Mouse (Mus musculus) neural tube, embryonic 12.5 days (tissue): ENCODE measurements around the gene Gna12. TPM values are rescaled to one million over a fixed set of nuclear protein-coding genes. Genes with fewer than 3 reads are reported as not detected.

Experiments
- ATAC-seq: fragments of 200-750 bp; cut with Nextera tagmentation; 2 replicates; pipeline ENCODE4 v1.8.0; 2017; ENCODE audit warnings: low read depth, mild to moderate bottlenecking, moderate TSS enrichment, moderate library complexity; ENCODE audit not compliant: low FRiP score
- H3K27ac ChIP-seq: fragments of 300-500 bp; sonication (generic); 2 replicates; pipeline ENCODE4 v1.5.1; 2016
- H3K27me3 ChIP-seq: fragments of 300-500 bp; sonication (generic); replicated peaks from 2 replicates; pipeline ENCODE4 v1.6.1; 2016; ENCODE audit warnings: mild to moderate bottlenecking
- H3K36me3 ChIP-seq: fragments of 300-500 bp; sonication (generic); 2 replicates; pipeline ENCODE4 v1.6.1; 2016; ENCODE audit warnings: mild to moderate bottlenecking
- H3K4me1 ChIP-seq: fragments of 300-500 bp; sonication (generic); 2 replicates; pipeline ENCODE4 v1.6.1; 2016
- H3K4me2 ChIP-seq: fragments of 300-500 bp; sonication (generic); replicated peaks from 2 replicates; pipeline ENCODE4 v1.6.1; 2016; ENCODE audit warnings: mild to moderate bottlenecking
- H3K4me3 ChIP-seq: fragments of 300-500 bp; sonication (generic); 2 replicates; pipeline ENCODE4 v1.5.1; 2016
- H3K9ac ChIP-seq: fragments of 300-500 bp; sonication (generic); 2 replicates; pipeline ENCODE4 v1.6.1; 2016; ENCODE audit warnings: mild to moderate bottlenecking
- H3K9me3 ChIP-seq: fragments of 300-500 bp; sonication (generic); 2 replicates; pipeline ENCODE4 v1.6.1; 2016; ENCODE audit warnings: mild to moderate bottlenecking
- WGBS: fragments of 180-500 bp; shearing (Covaris S2); methylation state at CpG from one replicate; pipeline ENCODE4 v1.1.7; 2016; 5-methylcytosine and 5-hydroxymethylcytosine counted together
- polyA plus RNA-seq: library from polyadenylated mRNA; unstranded; fragments of >200 nt; fragmentation: Nextera tagmentation; extraction: Ambion mirVana; gene quantifications from 2 replicates; pipeline ENCODE4 v1.2.1, GENCODE M21; 2016

Gene Gna12
- polyA plus RNA-seq, 1 experiment from 2014 or later = 85.3 TPM

DNA sequence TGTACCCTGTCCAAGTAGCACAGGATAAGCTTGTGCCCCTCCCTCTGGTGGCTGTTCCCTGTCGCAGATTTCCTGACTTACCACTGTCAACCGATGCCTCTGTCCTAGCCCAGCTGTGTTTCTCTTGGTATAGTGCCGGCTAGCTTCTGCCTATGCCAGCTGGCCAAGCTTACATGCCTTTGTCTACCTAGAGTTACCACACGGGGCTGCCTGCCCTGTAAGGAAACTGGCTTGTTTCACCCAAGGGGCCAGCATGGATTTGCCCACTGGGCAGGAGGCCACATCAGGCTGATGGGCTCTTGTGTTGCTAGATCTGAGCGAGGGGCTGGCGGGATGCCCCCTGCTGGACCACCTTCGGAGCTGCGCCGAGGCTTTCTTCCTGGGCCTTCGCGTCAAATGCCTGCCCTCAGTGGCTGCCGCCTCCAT, 86.5 kb downstream of the Gna12 start:
- no peaks in the 10 kb centered on the region for H3K36me3 ChIP-seq
- no peak overlapping the region for H3K27ac ChIP-seq
- no peak for ATAC-seq
- WGBS = 32% methylated on average over 12 of the region's 12 CpGs
- H3K27me3 ChIP-seq = no peaks in the 10 kb centered on the region
- H3K9ac ChIP-seq = no peak overlapping the region
- peaks cover under 1% of the 10 kb centered on the region; the same call in 1 of the 2 replicates for H3K4me1 ChIP-seq
- no peak overlapping the region for H3K4me2 ChIP-seq
- no peak overlapping the region for H3K4me3 ChIP-seq
- no peaks in the 10 kb centered on the region for H3K9me3 ChIP-seq

DNA sequence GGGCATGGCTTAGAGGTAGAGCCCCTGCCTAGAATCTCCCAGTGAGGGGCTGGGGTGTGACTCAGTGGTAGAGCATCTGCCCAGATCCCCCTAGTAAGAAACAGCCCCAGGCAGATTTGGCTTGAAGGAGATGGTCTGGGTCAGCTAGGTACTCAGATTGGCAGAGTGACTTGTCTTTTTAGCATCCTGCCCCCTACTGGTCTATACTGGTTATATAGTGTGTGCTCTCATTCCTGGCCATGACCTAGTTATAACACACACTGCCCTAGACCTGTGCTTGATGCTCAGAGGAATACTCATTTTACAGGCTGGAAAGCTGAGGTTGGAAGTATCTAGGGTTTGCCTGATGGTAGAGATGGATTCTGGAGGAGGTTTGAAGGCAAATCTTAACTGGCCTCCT, 88.4 kb downstream of the Gna12 start:
- no peak for ATAC-seq
- H3K27me3 ChIP-seq = peaks cover 4% of the 10 kb centered on the region
- no peak overlapping the region for H3K4me2 ChIP-seq
- no peaks in the 10 kb centered on the region for H3K36me3 ChIP-seq
- H3K4me3 ChIP-seq = no peak overlapping the region
- no peaks in the 10 kb centered on the region for H3K9me3 ChIP-seq
- no peak overlapping the region for H3K9ac ChIP-seq
- H3K27ac ChIP-seq = no peak overlapping the region
- H3K4me1 ChIP-seq = no peaks in the 10 kb centered on the region; the same call in 1 of the 2 replicates

DNA sequence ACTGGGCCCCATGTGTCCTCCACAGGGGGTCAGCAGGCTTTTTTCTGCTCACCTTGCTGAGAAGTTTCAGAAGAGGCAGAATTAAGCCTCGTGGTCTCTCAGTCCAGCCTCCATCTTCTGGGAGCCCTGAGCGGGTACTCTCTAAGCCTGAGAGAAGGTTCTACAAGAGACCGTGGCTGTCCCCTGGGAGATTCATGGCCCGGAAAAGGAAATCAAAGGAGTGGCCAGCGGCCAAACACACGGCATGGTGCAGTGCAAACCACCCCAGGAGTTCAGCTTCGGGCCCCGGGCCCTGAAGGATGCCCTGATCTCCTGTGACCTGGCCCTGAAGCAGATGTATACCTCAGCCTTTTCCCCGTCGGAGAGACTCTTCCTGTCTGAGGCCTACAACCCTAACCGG, 89.2 kb downstream of the Gna12 start:
- WGBS = 76% methylated on average over 11 of the region's 11 CpGs

DNA sequence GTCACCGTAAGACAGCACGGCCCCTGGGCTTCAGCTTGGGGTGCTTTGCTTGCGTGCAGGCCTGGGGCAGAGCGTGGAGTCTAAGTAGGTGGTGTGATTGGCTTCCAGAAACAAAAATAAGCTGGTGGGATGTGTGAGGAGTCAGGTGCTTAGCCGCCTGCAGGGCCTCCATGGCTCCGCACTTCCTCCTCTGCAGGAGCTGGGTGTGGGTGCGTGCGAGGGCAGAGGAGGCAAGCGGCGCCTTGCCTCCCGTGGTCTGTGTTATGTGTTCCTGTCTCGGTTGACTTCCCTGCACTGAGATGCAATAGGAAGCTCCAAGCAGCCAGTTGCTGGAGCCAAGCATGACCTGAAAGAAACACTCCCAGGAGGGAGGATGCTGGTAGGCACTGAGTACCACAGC, 90.4 kb downstream of the Gna12 start:
- no peak for ATAC-seq
- peaks cover 25% of the 10 kb centered on the region for H3K27me3 ChIP-seq
- no peak overlapping the region for H3K27ac ChIP-seq
- H3K9me3 ChIP-seq = 0 out of 2 replicates have a peak, but pooled peaks cover 6% of the 10 kb centered on the region
- H3K9ac ChIP-seq = no peak overlapping the region
- no peak overlapping the region for H3K4me2 ChIP-seq
- WGBS = 84% methylated on average over 12 of the region's 12 CpGs
- no peak overlapping the region for H3K4me3 ChIP-seq
- peaks cover 8% of the 10 kb centered on the region for H3K4me1 ChIP-seq
- H3K36me3 ChIP-seq = no peaks in the 10 kb centered on the region

More for the DNA sequence above, 89.2 kb downstream of the Gna12 start:
- 0 out of 2 replicates have a peak, but pooled peaks cover 5% of the 10 kb centered on the region for H3K9me3 ChIP-seq
- no peak overlapping the region for H3K27ac ChIP-seq
- H3K9ac ChIP-seq = no peak overlapping the region
- H3K4me2 ChIP-seq = no peak overlapping the region
- H3K4me3 ChIP-seq = no peak overlapping the region
- no peaks in the 10 kb centered on the region for H3K36me3 ChIP-seq
- peaks cover 12% of the 10 kb centered on the region for H3K27me3 ChIP-seq
- ATAC-seq = no peak
- no peaks in the 10 kb centered on the region; the same call in 1 of the 2 replicates for H3K4me1 ChIP-seq

DNA sequence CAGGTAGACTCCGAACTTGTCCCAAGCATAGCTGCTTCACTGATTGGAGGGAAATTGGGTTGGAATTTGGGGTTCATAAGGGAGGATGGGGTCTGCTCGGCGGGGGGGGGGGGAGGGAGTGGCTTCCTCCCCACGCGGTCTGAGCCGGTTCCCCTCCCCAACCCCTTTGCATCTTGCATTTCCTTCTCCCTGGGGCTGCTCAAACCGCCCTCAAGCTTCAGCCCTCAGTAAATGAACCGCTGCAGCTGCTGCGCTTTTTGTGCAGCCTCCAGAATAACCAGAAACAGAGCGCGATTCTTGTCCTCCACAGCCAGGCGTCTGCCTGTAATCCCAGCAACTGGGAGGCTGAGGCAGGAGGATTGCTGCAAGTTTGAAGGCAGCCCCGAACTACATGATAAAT, 94.1 kb downstream of the Gna12 start:
- H3K4me1 ChIP-seq = peaks cover 8% of the 10 kb centered on the region
- 23% methylated on average over 13 of the region's 13 CpGs for WGBS
- H3K9ac ChIP-seq = no peak overlapping the region
- peak overlapping the region; percentile 58; the same call in 1 of the 2 replicates for H3K4me2 ChIP-seq
- no peaks in the 10 kb centered on the region for H3K36me3 ChIP-seq
- no peak overlapping the region for H3K4me3 ChIP-seq
- H3K9me3 ChIP-seq = 0 out of 2 replicates have a peak, but pooled peaks cover 6% of the 10 kb centered on the region
- H3K27me3 ChIP-seq = peaks cover 28% of the 10 kb centered on the region
- H3K27ac ChIP-seq = no peak overlapping the region
- ATAC-seq = no peak

DNA sequence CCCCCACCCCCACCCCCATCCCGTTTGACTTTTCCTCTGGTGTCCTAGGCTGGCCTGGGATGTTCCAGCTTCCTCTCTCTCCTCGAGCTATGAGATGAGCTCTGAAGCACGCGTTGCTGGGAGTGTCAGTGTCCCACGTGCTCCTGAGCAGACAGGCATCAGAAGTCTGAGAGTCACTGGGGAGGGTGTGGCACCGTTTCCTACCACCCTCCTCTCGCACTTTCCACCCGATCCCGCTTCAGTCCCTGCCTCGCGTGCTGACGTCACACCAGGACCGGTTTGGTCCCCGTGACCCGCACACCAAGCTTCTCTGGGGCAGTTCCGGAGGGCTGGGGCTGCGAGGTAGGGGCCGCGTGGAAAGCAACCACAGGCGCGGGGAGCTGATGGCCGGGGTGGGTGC, 94.9 kb downstream of the Gna12 start:
- ATAC-seq = peak; percentile 33; the same call in 1 of the 2 replicates
- H3K4me2 ChIP-seq = peak overlapping the region; percentile 58
- WGBS = under 1% methylated on average over 22 of the region's 22 CpGs

DNA sequence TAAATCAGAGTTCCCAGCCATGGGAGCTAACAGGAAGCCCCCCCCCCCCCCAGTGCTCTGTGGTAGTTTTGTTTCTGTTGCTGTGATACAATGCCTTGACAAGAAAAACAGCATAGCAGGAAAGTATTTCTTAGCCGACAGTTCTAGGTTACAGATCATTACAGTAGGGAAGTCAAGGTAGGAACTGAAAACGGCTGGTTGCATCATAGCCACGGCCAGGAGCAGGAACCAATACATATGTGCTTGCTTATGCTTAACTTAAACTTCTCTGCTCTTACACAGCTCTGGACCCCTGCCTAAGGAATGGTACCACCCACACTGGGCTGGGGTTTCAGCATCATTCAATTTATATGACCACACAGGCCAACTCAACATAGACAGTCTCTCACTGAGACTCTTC, 96.9 kb downstream of the Gna12 start:
- peaks cover 8% of the 10 kb centered on the region for H3K4me1 ChIP-seq
- WGBS = 82% methylated on average over 3 of the region's 3 CpGs
- H3K27me3 ChIP-seq = peaks cover 28% of the 10 kb centered on the region
- no peak overlapping the region for H3K9ac ChIP-seq
- H3K36me3 ChIP-seq = no peaks in the 10 kb centered on the region
- no peak overlapping the region for H3K27ac ChIP-seq
- ATAC-seq = no peak
- 0 out of 2 replicates have a peak, but pooled peaks cover 6% of the 10 kb centered on the region for H3K9me3 ChIP-seq
- no peak overlapping the region for H3K4me2 ChIP-seq
- H3K4me3 ChIP-seq = no peak overlapping the region

More for the DNA sequence above, 94.9 kb downstream of the Gna12 start:
- peaks cover 8% of the 10 kb centered on the region for H3K4me1 ChIP-seq
- peak overlapping the region; percentile 26; the same call in 1 of the 2 replicates for H3K4me3 ChIP-seq
- H3K9me3 ChIP-seq = 0 out of 2 replicates have a peak, but pooled peaks cover 6% of the 10 kb centered on the region
- peak overlapping the region; percentile 40; the same call in 1 of the 2 replicates for H3K9ac ChIP-seq
- peaks cover 28% of the 10 kb centered on the region for H3K27me3 ChIP-seq
- no peaks in the 10 kb centered on the region for H3K36me3 ChIP-seq
- H3K27ac ChIP-seq = no peak overlapping the region

DNA sequence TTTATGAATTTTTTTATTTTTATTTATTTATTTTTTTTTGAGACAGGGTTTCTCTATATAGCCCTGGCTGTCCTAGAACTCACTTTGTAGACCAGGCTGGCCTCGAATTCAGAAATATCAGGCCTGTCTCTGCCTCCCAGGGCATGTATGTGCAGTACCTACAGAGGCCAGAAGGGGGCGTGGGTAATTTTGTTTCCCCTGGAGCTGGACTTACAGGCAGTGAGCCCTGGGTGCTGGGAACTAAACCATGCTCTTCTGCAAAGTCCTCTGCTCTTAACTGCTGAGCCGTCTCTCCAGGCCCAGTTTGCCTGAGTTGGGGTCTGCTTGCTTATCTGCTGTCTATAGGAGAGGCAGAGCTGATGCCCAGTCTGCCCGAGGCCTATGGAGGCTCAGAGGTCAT, 98.0 kb downstream of the Gna12 start:
- Histone ChIP-seq H3K27me3 (peaks cover 27% of the 10 kb centered on the region), H3K9ac (no peak overlapping the region), H3K4me2 (no peak overlapping the region), H3K36me3 (no peaks in the 10 kb centered on the region), H3K27ac (no peak overlapping the region), H3K4me3 (no peak overlapping the region), H3K9me3 (0 out of 2 replicates have a peak, but pooled peaks cover 6% of the 10 kb centered on the region), H3K4me1 (peaks cover 8% of the 10 kb centered on the region)
- 67% methylated on average over 4 of the region's 4 CpGs for WGBS
- no peak for ATAC-seq

DNA sequence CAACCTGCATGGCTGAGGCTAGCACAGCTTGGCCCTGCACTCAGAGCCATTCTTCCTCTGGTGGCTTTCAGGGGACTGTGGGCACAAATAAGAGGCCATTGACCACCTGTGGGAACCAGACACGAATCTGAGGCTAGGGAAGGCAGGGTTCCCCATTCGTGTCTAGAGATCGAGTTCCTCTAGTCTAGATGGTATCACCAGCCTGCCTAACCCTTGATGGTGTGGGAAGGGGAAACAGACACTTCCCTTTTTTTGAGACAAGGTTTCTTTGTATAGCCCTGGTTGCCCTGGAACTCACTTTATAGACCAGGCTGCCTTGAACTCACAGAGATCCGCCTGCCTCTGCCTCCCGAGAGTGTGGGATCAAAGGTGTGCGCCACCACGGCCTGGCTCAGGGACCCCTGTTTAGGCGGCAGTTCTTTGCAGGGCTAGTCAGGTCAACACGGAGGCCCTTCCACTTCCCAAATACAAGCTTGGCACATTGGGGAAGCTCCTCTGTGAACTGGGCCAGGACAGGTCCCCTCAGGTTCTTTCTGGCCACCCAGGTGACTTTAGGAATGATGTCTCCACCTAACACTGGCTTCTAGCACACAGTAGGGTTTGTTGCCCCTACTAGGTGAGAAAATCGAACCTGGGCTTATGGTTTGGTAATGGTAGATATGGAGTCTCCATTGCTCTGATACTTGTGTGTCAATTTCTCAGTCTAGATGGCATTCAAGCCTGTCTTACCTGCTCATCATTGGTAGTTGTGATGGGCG, 99.0 kb downstream of the Gna12 start:
- H3K9me3 ChIP-seq = 0 out of 2 replicates have a peak, but pooled peaks cover 2% of the 10 kb centered on the region
- WGBS = 90% methylated on average over 11 of the region's 11 CpGs
- no peak overlapping the region for H3K27ac ChIP-seq

DNA sequence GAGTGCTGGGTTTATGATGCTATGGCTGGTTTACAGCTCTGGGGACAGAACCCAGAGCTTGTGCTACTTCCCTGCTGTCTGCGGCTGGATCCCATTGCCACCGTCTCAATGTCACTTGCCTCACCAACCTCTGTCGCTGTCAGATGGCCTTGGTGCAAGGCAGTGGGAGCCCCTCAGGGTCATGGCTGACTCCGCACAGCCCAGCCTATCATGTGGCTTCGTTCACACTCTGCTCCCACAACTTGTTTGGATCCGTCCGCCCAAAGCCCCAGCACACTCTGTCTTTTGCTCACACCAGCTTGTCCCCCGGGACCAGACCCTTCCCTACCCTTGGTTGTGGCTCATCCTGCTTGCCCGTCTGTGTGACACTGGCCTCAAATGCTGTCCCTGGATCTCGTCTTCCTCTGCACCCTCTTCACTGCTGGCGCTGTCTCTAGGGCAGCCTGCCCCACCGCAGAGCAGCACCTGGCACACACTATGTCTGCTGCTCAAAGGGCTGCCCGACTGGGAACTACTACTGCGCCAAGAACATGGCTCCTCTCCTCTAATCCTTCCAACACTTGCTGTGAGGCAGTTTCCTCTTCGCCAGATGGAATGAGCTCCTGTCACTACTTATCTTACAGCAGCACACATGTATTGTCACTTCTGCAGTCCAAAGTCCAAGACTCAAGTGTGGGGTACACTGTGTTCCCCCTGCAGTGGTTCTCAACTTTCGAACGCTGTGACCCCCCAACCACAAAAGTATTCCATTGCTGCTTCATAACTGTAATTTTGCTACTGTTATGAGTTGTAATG, 103.1 kb downstream of the Gna12 start:
- Histone ChIP-seq H3K27me3 (no peaks in the 10 kb centered on the region), H3K27ac (peak overlapping the region; percentile 1; the same call in 1 of the 2 replicates), H3K36me3 (no peaks in the 10 kb centered on the region), H3K4me3 (no peak overlapping the region), H3K9me3 (no peaks in the 10 kb centered on the region), H3K4me1 (peaks cover 13% of the 10 kb centered on the region; the same call in 1 of the 2 replicates), H3K4me2 (no peak overlapping the region), H3K9ac (no peak overlapping the region)
- 86% methylated on average over 17 of the region's 17 CpGs for WGBS
- ATAC-seq = no peak

More for the DNA sequence above, 99.0 kb downstream of the Gna12 start:
- H3K36me3 ChIP-seq = no peaks in the 10 kb centered on the region
- H3K4me1 ChIP-seq = peaks cover 8% of the 10 kb centered on the region
- H3K4me3 ChIP-seq = no peak overlapping the region
- no peak for ATAC-seq
- peaks cover 18% of the 10 kb centered on the region for H3K27me3 ChIP-seq
- H3K9ac ChIP-seq = no peak overlapping the region
- no peak overlapping the region for H3K4me2 ChIP-seq

DNA sequence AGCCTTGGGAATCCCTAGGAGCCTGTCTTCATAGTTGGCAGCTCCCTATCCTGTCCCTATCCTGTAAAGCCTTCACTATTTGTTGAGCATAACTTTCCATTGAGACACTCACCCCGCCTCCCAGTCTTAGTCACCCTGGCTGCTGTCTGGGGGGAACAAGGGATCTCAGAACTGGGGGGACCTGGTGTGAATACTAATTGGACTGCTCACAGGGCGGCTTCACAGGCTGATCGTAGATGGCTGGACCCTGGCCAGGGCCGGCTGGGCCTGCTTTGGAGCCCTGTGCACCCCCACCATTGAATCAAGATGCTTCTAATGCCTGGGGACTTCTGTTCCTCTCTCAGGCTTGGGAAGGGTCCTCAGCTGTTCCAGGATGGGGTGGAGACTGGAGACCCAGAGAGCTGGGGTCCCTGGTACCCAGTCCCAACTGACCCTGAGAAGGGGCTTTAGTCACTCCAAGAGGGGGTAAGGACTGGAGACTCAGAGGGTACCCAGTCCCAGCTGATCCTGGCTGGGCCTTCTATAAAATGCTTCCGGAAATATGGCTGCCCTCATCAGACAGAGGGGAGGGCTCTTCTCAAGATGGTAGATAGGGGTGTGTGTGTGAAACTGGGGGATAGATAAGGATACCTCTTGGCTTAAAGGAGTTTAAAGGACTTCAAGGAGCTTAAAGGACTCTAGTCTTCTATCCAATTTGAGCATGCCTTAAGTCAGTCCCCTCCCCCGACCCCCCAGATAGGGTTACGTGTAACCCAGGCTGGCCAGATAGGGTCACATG, 104.0 kb downstream of the Gna12 start:
- ATAC-seq = peak; percentile 85
- H3K4me3 ChIP-seq = no peak overlapping the region
- no peak overlapping the region for H3K9ac ChIP-seq
- no peaks in the 10 kb centered on the region for H3K36me3 ChIP-seq
- peak overlapping the region; percentile 1; the same call in 1 of the 2 replicates for H3K27ac ChIP-seq
- H3K4me2 ChIP-seq = no peak overlapping the region
- 68% methylated on average over 7 of the region's 7 CpGs for WGBS
- H3K4me1 ChIP-seq = peaks cover 13% of the 10 kb centered on the region; the same call in 1 of the 2 replicates
- H3K9me3 ChIP-seq = no peaks in the 10 kb centered on the region
- no peaks in the 10 kb centered on the region for H3K27me3 ChIP-seq
